ENCODE assay signal across 8 mouse cellular contexts in the genomic region with DNA sequence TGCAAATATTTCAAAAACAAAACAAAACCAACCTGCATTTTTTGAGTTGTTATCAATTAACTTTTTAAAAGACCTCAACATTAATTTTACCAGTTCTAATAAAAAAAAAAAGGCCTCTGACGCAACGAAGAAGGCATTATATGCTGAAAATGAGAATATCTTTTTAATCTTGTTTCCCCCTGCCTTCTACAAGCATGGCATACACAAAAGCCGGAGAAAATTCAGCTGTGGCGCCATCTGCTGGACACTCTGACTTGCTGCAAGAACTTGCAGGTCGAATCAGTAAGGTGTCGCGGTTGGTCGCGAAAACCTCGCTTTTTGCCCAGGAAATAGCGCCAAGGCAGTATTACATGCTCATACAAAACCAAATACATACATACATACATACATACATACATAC. TPM values are rescaled to one million over a fixed set of nuclear protein-coding genes. Genes with fewer than 3 reads are reported as not detected.
DNase-seq lines count a peak whose midpoint lies in the region; ATAC-seq and TF ChIP-seq lines count a peak whose summit lies in the region.

No protein-coding gene starts in this region.

- H3K36me3 ChIP-seq in embryonic facial prominence, embryonic 15.5 days, result no peaks in the 10 kb centered on the region
- H3K36me3 ChIP-seq in heart, embryonic 13.5 days, result no peaks in the 10 kb centered on the region
- H3K36me3 ChIP-seq in kidney, postnatal 0 days (ENCODE audit: insufficient read depth, low read length), result no peaks in the 10 kb centered on the region
- no peaks in the 10 kb centered on the region for H3K36me3 ChIP-seq in liver, embryonic 14.5 days (replicated peaks; ENCODE audit: control insufficient read depth, insufficient read depth, low read depth)
- H3K36me3 ChIP-seq in stomach, postnatal 0 days (ENCODE audit: control insufficient read depth, insufficient read depth, low read length), result no peaks in the 10 kb centered on the region

- peak overlapping the region; percentile 94; the same call in 1 of the 2 replicates for H3K27ac ChIP-seq in embryonic facial prominence, embryonic 15.5 days (replicated peaks)
- peak overlapping the region; percentile 97 for H3K27ac ChIP-seq in heart, embryonic 13.5 days (replicated peaks)
- no peak overlapping the region for H3K27ac ChIP-seq in kidney, postnatal 0 days
- H3K27ac ChIP-seq in liver, embryonic 14.5 days, result no peak overlapping the region
- peak overlapping the region; percentile 93 for H3K27ac ChIP-seq in stomach, postnatal 0 days (replicated peaks)

- peaks cover 39% of the 10 kb centered on the region for H3K4me1 ChIP-seq in embryonic facial prominence, embryonic 15.5 days
- peaks cover 76% of the 10 kb centered on the region for H3K4me1 ChIP-seq in heart, embryonic 13.5 days
- peaks cover 4% of the 10 kb centered on the region; the same call in 1 of the 2 replicates for H3K4me1 ChIP-seq in kidney, postnatal 0 days (replicated peaks; ENCODE audit: insufficient read depth, low read length)
- peaks cover 11 to 31% of the 10 kb centered on the region in 2 experiments for H3K4me1 ChIP-seq in liver, embryonic 14.5 days (replicated peaks; ENCODE audit: control insufficient read depth in 2 of 2, insufficient read depth in 2 of 2, low read length in 1 of 2)
- H3K4me1 ChIP-seq in stomach, postnatal 0 days (replicated peaks; ENCODE audit: control insufficient read depth, insufficient read depth), result 0 out of 2 replicates have a peak, but pooled peaks cover 2% of the 10 kb centered on the region

- TF ChIP-seq EP300 in liver, embryonic 14.5 days (IDR thresholded peaks at IDR 0.05; ENCODE audit: low read depth), result no peak
- no peak for TF ChIP-seq EP300 in stomach, postnatal 0 days (optimal IDR thresholded peaks at IDR 0.05)

- H3K4me2 ChIP-seq in embryonic facial prominence, embryonic 15.5 days (replicated peaks), result peak overlapping the region; percentile 65
- peak overlapping the region; percentile 69 for H3K4me2 ChIP-seq in heart, embryonic 13.5 days
- peak overlapping the region; percentile 67; the same call in 1 of the 2 replicates for H3K4me2 ChIP-seq in kidney, postnatal 0 days (ENCODE audit: low read length)
- peak overlapping the region; percentile 71 for H3K4me2 ChIP-seq in liver, embryonic 14.5 days (ENCODE audit: low read depth)
- H3K4me2 ChIP-seq in stomach, postnatal 0 days (replicated peaks; ENCODE audit: low read depth), result peak overlapping the region; percentile 59; the same call in 1 of the 2 replicates

- TF ChIP-seq CTCF in kidney, postnatal 0 days (IDR thresholded peaks at IDR 0.05; ENCODE audit: low read depth), result peak; percentile 94
- peak; percentile 97 for TF ChIP-seq CTCF in liver, embryonic 14.5 days (IDR thresholded peaks at IDR 0.05; ENCODE audit: low read depth)
- peak; percentile 96 for TF ChIP-seq CTCF in stomach, postnatal 0 days (IDR thresholded peaks at IDR 0.05; ENCODE audit: low read depth)

- no peaks in the 10 kb centered on the region for H3K9me3 ChIP-seq in embryonic facial prominence, embryonic 15.5 days (replicated peaks)
- no peaks in the 10 kb centered on the region for H3K9me3 ChIP-seq in heart, embryonic 13.5 days
- no peaks in the 10 kb centered on the region for H3K9me3 ChIP-seq in kidney, postnatal 0 days (replicated peaks; ENCODE audit: low read length)
- H3K9me3 ChIP-seq in liver, embryonic 14.5 days (ENCODE audit: control insufficient read depth, low read length), result no peaks in the 10 kb centered on the region
- no peaks in the 10 kb centered on the region for H3K9me3 ChIP-seq in stomach, postnatal 0 days (ENCODE audit: control insufficient read depth, low read length)

- no peak overlapping the region; the same call in 1 of the 2 replicates for H3K4me3 ChIP-seq in embryonic facial prominence, embryonic 15.5 days (replicated peaks)
- peak overlapping the region; percentile 52 for H3K4me3 ChIP-seq in heart, embryonic 13.5 days
- H3K4me3 ChIP-seq in kidney, postnatal 0 days (replicated peaks; ENCODE audit: low read depth, low read length), result no peak overlapping the region
- peak overlapping the region in 1 of 2 experiments; percentile 47; a peak in 1 of 4 replicates for H3K4me3 ChIP-seq in liver, embryonic 14.5 days (ENCODE audit: insufficient read depth in 1 of 2, low read depth in 2 of 2, low read length in 2 of 2)
- no peak overlapping the region; the same call in 1 of the 2 replicates for H3K4me3 ChIP-seq in stomach, postnatal 0 days (ENCODE audit: low read depth, low read length)

- no peak overlapping the region for H3K9ac ChIP-seq in embryonic facial prominence, embryonic 15.5 days
- peak overlapping the region; percentile 86; the same call in 1 of the 2 replicates for H3K9ac ChIP-seq in heart, embryonic 13.5 days
- H3K9ac ChIP-seq in kidney, postnatal 0 days (ENCODE audit: low read depth, low read length), result no peak overlapping the region
- H3K9ac ChIP-seq in liver, embryonic 14.5 days (replicated peaks), result no peak overlapping the region
- no peak overlapping the region for H3K9ac ChIP-seq in stomach, postnatal 0 days (ENCODE audit: low read length)

- H3K27me3 ChIP-seq in embryonic facial prominence, embryonic 15.5 days, result no peaks in the 10 kb centered on the region
- H3K27me3 ChIP-seq in heart, embryonic 13.5 days (replicated peaks), result no peaks in the 10 kb centered on the region
- H3K27me3 ChIP-seq in kidney, postnatal 0 days (ENCODE audit: insufficient read depth, low read length), result no peaks in the 10 kb centered on the region
- H3K27me3 ChIP-seq in liver, embryonic 14.5 days (ENCODE audit: control insufficient read depth, insufficient read depth, low read length), result no peaks in the 10 kb centered on the region
- no peaks in the 10 kb centered on the region for H3K27me3 ChIP-seq in stomach, postnatal 0 days (ENCODE audit: control insufficient read depth, insufficient read depth, low read length)

- WGBS in embryonic facial prominence, embryonic 15.5 days, result under 1% methylated on average over 11 of the region's 11 CpGs
- WGBS in heart, embryonic 13.5 days, result 2% methylated on average over 11 of the region's 11 CpGs
- WGBS in kidney, postnatal 0 days, result 2% methylated on average over 11 of the region's 11 CpGs
- WGBS in liver, embryonic 14.5 days (ENCODE audit: insufficient replicate concordance), result under 1% methylated on average over 11 of the region's 11 CpGs
- WGBS in stomach, postnatal 0 days, result 2% methylated on average over 11 of the region's 11 CpGs

- peak; percentile 90 to 93 for DNase-seq in B cell, adult 2 months
- peak; percentile 88 for DNase-seq in adrenal gland, postnatal 25 days
- DNase-seq in kidney, postnatal 0 days (ENCODE audit: low spot score), result peak; percentile 95
- DNase-seq in liver, embryonic 14.5 days (ENCODE audit: low read depth in 3 of 3, low spot score in 3 of 3), result peak; percentile 86 to 87 (median 87)
- DNase-seq in neural tube, embryonic 10.5 days (ENCODE audit: extremely low spot score, low spot score), result peak; percentile 92
- DNase-seq in stomach, postnatal 0 days (ENCODE audit: low spot score), result peak; percentile 92

- no peak for ATAC-seq in embryonic facial prominence, embryonic 15.5 days (ENCODE audit: insufficient number of reproducible peaks, low FRiP score, low TSS enrichment, low read depth)
- no peak for ATAC-seq in heart, embryonic 13.5 days (ENCODE audit: extremely low read depth, insufficient number of reproducible peaks, low FRiP score, low TSS enrichment)
- ATAC-seq in kidney, postnatal 0 days (replicated peaks; ENCODE audit: low FRiP score, low read depth), result no peak
- ATAC-seq in liver, embryonic 14.5 days (ENCODE audit: insufficient read depth), result peak; percentile 38; the same call in 1 of the 2 replicates
- no peak for ATAC-seq in stomach, postnatal 0 days (ENCODE audit: low FRiP score, low TSS enrichment)

RNA-seq across cellular contexts. Expression of gene Tuba1c, which starts 35.8 kb away (rescaled TPM):
- total RNA-seq in adrenal gland, postnatal 25 days (2021), result 286 and 303 TPM in 2 replicates
- 131 and 134 TPM in 2 replicates for polyA plus RNA-seq in embryonic facial prominence, embryonic 15.5 days (2015; fragmentation: Nextera tagmentation; extraction: Ambion mirVana)
- 150 and 158 TPM in 2 replicates for polyA plus RNA-seq in heart, embryonic 13.5 days (2015; fragmentation: Nextera tagmentation; extraction: Ambion mirVana)
- 170 and 178 TPM in 2 replicates for polyA plus RNA-seq in kidney, postnatal 0 days (2015; fragmentation: Nextera tagmentation; extraction: Ambion mirVana)
- 273 and 373 TPM in 2 replicates for polyA plus RNA-seq in liver, embryonic 14.5 days (2012; rRNA removed)
- 277 and 278 TPM in 2 replicates for polyA plus RNA-seq in liver, embryonic 14.5 days (2014; fragmentation: Nextera tagmentation; extraction: Ambion mirVana)
- polyA plus RNA-seq in stomach, postnatal 0 days (2015; fragmentation: Nextera tagmentation; extraction: Ambion mirVana), result 145 and 159 TPM in 2 replicates

RNA-seq across cellular contexts. Expression of gene Tuba1a, which starts 40.4 kb away (rescaled TPM):
- total RNA-seq in adrenal gland, postnatal 25 days (2021), result 81.5 and 90.9 TPM in 2 replicates
- 1,473 and 1,543 TPM in 2 replicates for polyA plus RNA-seq in embryonic facial prominence, embryonic 15.5 days (2015; fragmentation: Nextera tagmentation; extraction: Ambion mirVana)
- 1,012 and 1,030 TPM in 2 replicates for polyA plus RNA-seq in heart, embryonic 13.5 days (2015; fragmentation: Nextera tagmentation; extraction: Ambion mirVana)
- polyA plus RNA-seq in kidney, postnatal 0 days (2015; fragmentation: Nextera tagmentation; extraction: Ambion mirVana), result 460 and 537 TPM in 2 replicates
- 44.7 and 62.0 TPM in 2 replicates for polyA plus RNA-seq in liver, embryonic 14.5 days (2012; rRNA removed)
- polyA plus RNA-seq in liver, embryonic 14.5 days (2014; fragmentation: Nextera tagmentation; extraction: Ambion mirVana), result 60.1 and 69.0 TPM in 2 replicates
- 537 and 602 TPM in 2 replicates for polyA plus RNA-seq in stomach, postnatal 0 days (2015; fragmentation: Nextera tagmentation; extraction: Ambion mirVana)

RNA-seq across cellular contexts. Expression of gene Gm49450, which starts 40.5 kb away (rescaled TPM):
- total RNA-seq in adrenal gland, postnatal 25 days (2021), result not detected in 2 replicates
- polyA plus RNA-seq in embryonic facial prominence, embryonic 15.5 days (2015; fragmentation: Nextera tagmentation; extraction: Ambion mirVana), result not detected in 2 replicates
- polyA plus RNA-seq in heart, embryonic 13.5 days (2015; fragmentation: Nextera tagmentation; extraction: Ambion mirVana), result not detected in 2 replicates
- polyA plus RNA-seq in kidney, postnatal 0 days (2015; fragmentation: Nextera tagmentation; extraction: Ambion mirVana), result not detected in 2 replicates
- 0.15 and 6.4 TPM in 2 replicates for polyA plus RNA-seq in liver, embryonic 14.5 days (2012; rRNA removed)
- polyA plus RNA-seq in liver, embryonic 14.5 days (2014; fragmentation: Nextera tagmentation; extraction: Ambion mirVana), result not detected in 2 replicates
- not detected in 2 replicates for polyA plus RNA-seq in stomach, postnatal 0 days (2015; fragmentation: Nextera tagmentation; extraction: Ambion mirVana)

RNA-seq across cellular contexts. Expression of gene Tuba1b, which starts 59.5 kb away (rescaled TPM):
- total RNA-seq in adrenal gland, postnatal 25 days (2021), result 285 and 323 TPM in 2 replicates
- 1,427 and 1,514 TPM in 2 replicates for polyA plus RNA-seq in embryonic facial prominence, embryonic 15.5 days (2015; fragmentation: Nextera tagmentation; extraction: Ambion mirVana)
- polyA plus RNA-seq in heart, embryonic 13.5 days (2015; fragmentation: Nextera tagmentation; extraction: Ambion mirVana), result 1,584 and 1,655 TPM in 2 replicates
- polyA plus RNA-seq in kidney, postnatal 0 days (2015; fragmentation: Nextera tagmentation; extraction: Ambion mirVana), result 903 and 1,010 TPM in 2 replicates
- 1,442 and 1,688 TPM in 2 replicates for polyA plus RNA-seq in liver, embryonic 14.5 days (2012; rRNA removed)
- polyA plus RNA-seq in liver, embryonic 14.5 days (2014; fragmentation: Nextera tagmentation; extraction: Ambion mirVana), result 1,211 and 1,290 TPM in 2 replicates
- polyA plus RNA-seq in stomach, postnatal 0 days (2015; fragmentation: Nextera tagmentation; extraction: Ambion mirVana), result 470 and 552 TPM in 2 replicates

Comparison
In these comparisons a context has a peak if more than half of its experiments do, and no peak if none do; other contexts are left out.
1. H3K27ac ChIP-seq: peak in embryonic facial prominence, embryonic 15.5 days (single experiment), heart, embryonic 13.5 days (single experiment) and stomach, postnatal 0 days (single experiment); none in kidney, postnatal 0 days (single experiment) and liver, embryonic 14.5 days (single experiment).
2. Peak in every context shown above with its lines, with median percentiles within 50 percentile points of each other: DNase-seq, H3K4me2 ChIP-seq and CTCF ChIP-seq.